Mouse (Mus musculus) cerebellum, adult 8-10 months (tissue): ENCODE data around the gene Dnajc2.
"Not testable (repeated sequence)": the region's sequence is repeated elsewhere in the genome, so short reads cannot be mapped to it uniquely, and the experiment has no call there.

Experiments used
- DNase-seq: peaks from one replicate; pipeline ENCODE4 v3.0.0; 2022

Dnajc2 gene

DNA sequence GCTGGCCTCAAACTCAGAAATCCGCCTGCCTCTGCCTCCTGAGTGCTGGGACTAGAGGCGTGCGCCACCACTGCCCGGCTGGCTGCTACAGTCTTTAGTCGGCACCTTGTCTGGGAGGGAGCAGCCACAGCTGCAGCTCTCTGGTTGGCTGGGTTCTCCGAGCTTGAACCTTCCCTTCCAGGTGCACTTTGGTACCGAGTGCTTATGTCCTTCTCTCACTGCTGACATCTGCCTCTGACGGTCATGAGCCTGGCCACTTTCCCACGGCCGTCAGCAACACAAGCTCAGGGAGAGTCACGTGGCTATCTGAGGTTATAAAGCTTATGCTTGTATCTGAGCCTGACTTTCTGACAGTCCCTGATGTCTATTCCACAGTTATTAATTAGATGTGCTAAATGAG, 45.9 kb downstream of the Dnajc2 start:
- no peak for DNase-seq

DNA sequence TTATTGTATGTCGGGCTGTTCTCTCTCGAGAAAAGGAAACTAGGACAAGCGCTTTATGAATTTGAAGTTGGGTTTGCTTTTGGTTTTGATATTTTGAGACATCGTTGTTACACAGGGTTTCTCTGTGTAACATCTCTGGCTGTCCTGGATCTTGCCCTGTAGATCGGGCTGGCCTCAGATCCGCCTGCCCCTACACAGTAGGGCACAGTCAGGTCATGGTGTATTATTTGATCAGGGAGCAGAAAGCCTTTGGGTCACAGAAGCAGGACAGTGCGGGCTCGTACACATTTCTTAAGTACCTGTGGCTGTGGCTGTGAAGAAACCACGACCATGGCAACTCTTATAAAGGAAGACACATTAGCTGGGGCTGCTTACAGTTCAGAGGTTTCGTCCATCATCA, 47.4 kb downstream of the Dnajc2 start:
- no peak for DNase-seq

DNA sequence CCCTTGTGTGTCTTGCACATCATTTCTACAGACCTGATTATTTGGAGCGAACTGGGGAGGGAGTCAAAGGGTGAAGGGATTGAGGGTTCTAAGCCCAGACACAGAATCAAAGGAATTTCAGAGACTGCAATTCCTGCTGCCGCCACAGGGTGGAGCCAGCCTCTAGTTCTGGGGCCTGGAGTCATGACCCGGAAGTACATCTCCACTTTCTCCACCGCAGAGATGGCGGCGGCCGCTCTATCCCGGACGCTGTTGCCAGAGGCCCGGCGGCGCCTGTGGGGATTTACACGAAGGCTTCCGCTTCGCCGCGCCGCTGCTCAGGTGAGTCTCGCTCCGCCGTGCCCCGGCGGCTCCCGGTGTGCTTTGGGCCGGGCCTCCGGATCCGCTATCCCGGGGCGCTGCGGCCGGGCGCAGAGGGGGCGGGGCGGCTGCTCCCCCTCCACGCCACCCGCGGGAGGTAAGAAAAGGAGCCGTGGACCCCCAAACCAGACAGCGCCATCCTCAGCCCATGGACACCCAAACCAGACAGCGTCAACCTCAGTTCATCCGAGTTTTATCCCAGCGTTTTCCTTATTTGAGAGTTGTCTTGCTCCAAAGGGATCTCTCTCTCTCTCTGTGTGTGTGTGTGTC, 48.0 kb downstream of the Dnajc2 start, which contains the start of gene Pmpcb:
Pmpcb (plus strand) TSS at position 186 of the 630 bp plus-strand sequence.
- DNase-seq, result peak; percentile 92

GRCm38 (mm10) chr5:21736046-21736445, 49.0 kb downstream of the Dnajc2 start:
- no peak for DNase-seq

DNA sequence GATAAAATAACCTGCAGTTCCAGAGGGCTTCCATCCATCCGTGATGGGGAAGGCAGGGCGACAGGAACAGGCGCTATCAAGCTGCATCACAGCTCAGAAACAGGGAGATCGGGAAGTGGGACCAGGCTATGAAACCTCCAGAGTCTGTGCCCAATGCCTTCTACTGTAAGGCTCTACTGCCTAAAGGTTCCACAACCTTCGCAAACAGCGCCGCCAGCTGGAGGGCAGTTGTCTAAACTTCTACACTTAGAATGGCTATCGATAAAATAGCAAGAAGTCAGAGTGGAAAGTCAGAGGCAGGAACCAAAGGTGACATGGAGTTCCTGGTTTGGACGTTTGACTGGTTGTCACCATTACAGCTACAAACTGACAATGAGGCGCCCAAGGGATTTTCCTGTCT, 49.5 kb downstream of the Dnajc2 start:
- peak; percentile 28 for DNase-seq

GRCm38 (mm10) chr5:21735100-21735499, 50.0 kb downstream of the Dnajc2 start:
- DNase-seq, result no peak

GRCm38 (mm10) chr5:21732930-21733329, 52.1 kb downstream of the Dnajc2 start:
- no peak for DNase-seq

DNA sequence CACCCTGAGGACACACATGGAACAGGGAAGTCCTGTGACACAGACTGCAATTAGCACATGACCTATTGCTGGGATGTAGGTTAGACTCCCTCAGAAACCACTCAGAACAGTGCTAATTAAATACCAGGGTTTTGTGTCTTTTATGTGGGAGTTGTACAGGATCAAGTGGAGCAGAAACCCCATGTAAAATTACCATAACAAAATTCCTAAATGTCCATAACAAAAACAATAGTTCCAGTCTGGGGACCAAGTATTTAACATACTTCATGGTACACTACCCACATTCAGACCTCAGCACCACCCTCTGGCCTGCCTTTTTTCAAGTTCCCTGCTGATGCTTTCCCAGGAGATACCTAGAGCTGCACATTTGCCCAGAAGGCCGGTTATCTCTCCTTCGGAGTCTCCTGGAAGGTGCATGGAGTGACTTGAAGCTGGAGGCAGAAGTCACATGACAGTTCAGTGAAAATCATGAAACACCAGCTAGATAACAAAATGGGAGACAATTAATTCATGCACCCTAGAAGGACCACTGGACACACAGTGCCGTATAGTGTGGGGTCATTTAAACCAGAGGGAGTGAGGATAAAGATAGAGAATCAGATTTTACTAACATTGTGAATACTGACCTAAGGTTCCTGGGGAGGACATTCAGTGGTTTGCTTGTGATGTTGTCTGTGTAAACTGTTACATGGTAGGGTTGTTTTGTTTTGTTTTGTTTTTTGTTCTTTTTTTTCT, 52.7 kb downstream of the Dnajc2 start:
- no peak for DNase-seq

- DNase-seq, result no peak
Observed at GRCm38 (mm10) chr5:21729107-21729506, 55.9 kb downstream of the Dnajc2 start.

DNA sequence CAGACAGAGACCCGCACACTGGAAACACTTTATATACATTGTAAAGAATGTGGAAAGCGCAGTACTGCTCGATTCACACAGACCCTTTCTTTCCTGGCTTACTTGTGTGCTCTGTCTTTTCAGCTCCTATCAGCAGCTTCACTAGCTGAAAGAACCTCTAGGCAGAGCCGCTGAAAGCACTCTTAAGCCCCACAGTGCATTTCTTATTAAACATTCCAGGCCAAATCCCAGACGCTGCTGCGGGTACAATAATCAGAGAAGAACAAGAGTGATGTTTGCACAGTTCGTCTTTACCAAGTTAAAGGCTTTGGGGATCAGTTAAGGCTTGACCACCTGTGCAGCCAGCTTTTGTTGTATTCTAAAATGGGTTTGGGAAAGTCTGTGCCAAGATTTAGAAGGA, 60.2 kb downstream of the Dnajc2 start:
- DNase-seq, result no peak

- DNase-seq, result no peak
Observed at GRCm38 (mm10) chr5:21724427-21724826, 60.6 kb downstream of the Dnajc2 start.

DNA sequence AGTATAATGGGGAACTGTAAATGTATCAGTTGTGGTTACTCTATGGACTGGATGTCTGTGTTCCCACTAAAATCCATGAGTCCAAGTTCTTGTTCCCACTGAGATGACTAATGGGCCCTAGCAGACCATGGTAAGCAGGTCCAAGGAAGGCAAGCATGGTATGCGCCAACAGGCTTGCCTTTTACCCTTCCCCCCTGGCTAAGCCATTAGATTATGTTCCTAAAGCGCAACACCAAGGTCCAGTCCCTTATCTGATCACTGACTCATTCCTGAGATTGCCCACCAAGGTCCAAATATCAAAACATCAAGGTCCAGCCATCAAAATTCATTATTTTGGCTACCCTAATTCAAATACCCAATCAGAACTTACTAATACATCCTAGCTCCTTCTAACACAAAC, 65.8 kb downstream of the Dnajc2 start:
- no peak for DNase-seq

DNA sequence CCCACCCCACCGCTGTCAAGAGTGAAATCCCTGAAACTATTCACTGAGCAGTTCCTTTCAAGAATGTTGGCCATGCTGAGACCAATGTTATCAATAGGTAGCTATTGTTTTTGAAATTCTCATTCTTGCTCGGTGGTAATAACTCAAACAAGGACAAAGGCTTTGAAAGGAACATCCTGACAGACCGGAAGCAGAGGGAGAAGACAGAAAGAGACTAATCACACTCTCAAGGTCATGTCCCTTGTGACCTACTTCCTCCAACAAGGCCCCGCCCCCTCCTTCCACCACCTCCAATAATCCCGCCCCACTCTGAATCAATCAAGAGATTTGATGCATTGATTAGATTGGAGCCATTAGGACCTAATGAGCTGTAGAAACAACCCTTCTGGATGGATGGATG, 66.5 kb downstream of the Dnajc2 start:
- DNase-seq, result no peak

GRCm38 (mm10) chr5:21717165-21717715, 67.8 kb downstream of the Dnajc2 start:
- DNase-seq, result no peak

DNA sequence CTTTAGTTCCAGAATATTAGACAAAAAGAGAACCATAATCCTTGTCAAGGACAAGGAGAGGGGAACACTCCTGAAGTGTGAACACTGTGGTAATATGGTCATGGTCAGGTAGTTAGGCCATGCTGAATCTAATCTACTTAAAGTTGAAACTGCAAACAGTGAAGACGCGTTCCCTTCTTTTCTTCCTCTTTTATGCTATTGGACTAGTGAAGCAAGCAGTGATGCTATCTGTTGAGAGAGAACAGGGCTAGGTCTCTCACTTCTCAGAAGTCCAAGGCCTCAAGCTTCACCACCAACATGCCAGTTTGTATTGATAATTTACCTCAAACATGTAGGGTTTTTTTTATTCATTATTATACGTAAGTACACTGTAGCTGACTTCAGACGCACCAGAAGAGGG, 70.6 kb downstream of the Dnajc2 start:
- DNase-seq, result no peak

- no peak for DNase-seq
Observed at GRCm38 (mm10) chr5:21712127-21712715, 72.8 kb downstream of the Dnajc2 start.

GRCm38 (mm10) chr5:21708011-21708410, 77.0 kb downstream of the Dnajc2 start:
- DNase-seq, result not testable (repeated sequence)
